Mouse (Mus musculus) cerebral cortex, adult 2 months (tissue): Measurements from ENCODE around the gene Rrbp1.

Source experiments
- WGBS: fragments of 180-500 bp; shearing (Covaris S2); methylation state at CpG from one replicate; pipeline ENCODE4 v1.1.7; 2018; 5-methylcytosine and 5-hydroxymethylcytosine counted together

Rrbp1 gene

GRCm38 (mm10) chr2:144006686-144007085 lies 4.4 kb downstream of the Rrbp1 start:
- WGBS: 85% methylated on average over 6 of the region's 6 CpGs

- 73% methylated on average over 6 of the region's 6 CpGs for WGBS
These were observed 5.7 kb downstream of the Rrbp1 start for GRCm38 (mm10) chr2:144005166-144005955.

GRCm38 (mm10) chr2:144003544-144003943 lies 7.5 kb downstream of the Rrbp1 start:
- WGBS: 50% methylated on average over 2 of the region's 2 CpGs

GRCm38 (mm10) chr2:144002229-144002984 lies 8.7 kb downstream of the Rrbp1 start:
- 90% methylated on average over 5 of the region's 5 CpGs for WGBS

- 72% methylated on average over 1 of the region's 1 CpGs for WGBS
These were observed 18.1 kb downstream of the Rrbp1 start for GRCm38 (mm10) chr2:143992977-143993376.

- WGBS: 83% methylated on average over 7 of the region's 7 CpGs
These were observed 18.9 kb downstream of the Rrbp1 start for GRCm38 (mm10) chr2:143991964-143992672.

- WGBS: 27% methylated on average over 1 of the region's 1 CpGs
These were observed 20.1 kb downstream of the Rrbp1 start for GRCm38 (mm10) chr2:143990997-143991396.

GRCm38 (mm10) chr2:143988016-143988415 lies 23.0 kb downstream of the Rrbp1 start:
- WGBS: 91% methylated on average over 3 of the region's 3 CpGs

- 34% methylated on average over 2 of the region's 2 CpGs for WGBS
These were observed 23.6 kb downstream of the Rrbp1 start for GRCm38 (mm10) chr2:143987485-143987884.

- WGBS: 77% methylated on average over 2 of the region's 2 CpGs
These were observed 27.6 kb downstream of the Rrbp1 start for GRCm38 (mm10) chr2:143983482-143983881.

- WGBS: 30% methylated on average over 3 of the region's 3 CpGs
These were observed 28.2 kb downstream of the Rrbp1 start for GRCm38 (mm10) chr2:143982901-143983300.

GRCm38 (mm10) chr2:143982152-143982551 lies 28.9 kb downstream of the Rrbp1 start:
- WGBS: 77% methylated on average over 4 of the region's 4 CpGs

- WGBS: 37% methylated on average over 6 of the region's 6 CpGs
These were observed 30.2 kb downstream of the Rrbp1 start for GRCm38 (mm10) chr2:143980781-143981398.

- 92% methylated on average over 8 of the region's 8 CpGs for WGBS
These were observed 32.5 kb downstream of the Rrbp1 start for GRCm38 (mm10) chr2:143978444-143979147.

- 92% methylated on average over 5 of the region's 5 CpGs for WGBS
These were observed 35.9 kb downstream of the Rrbp1 start for GRCm38 (mm10) chr2:143975146-143975649.

GRCm38 (mm10) chr2:143973161-143973560 lies 37.9 kb downstream of the Rrbp1 start:
- WGBS: 90% methylated on average over 7 of the region's 7 CpGs

GRCm38 (mm10) chr2:143971887-143972286 lies 39.2 kb downstream of the Rrbp1 start:
- WGBS: 87% methylated on average over 2 of the region's 2 CpGs

GRCm38 (mm10) chr2:143970841-143971240 lies 40.2 kb downstream of the Rrbp1 start:
- 78% methylated on average over 2 of the region's 2 CpGs for WGBS

- 95% methylated on average over 7 of the region's 7 CpGs for WGBS
These were observed 41.8 kb downstream of the Rrbp1 start for GRCm38 (mm10) chr2:143969260-143969659.

GRCm38 (mm10) chr2:143963318-143963717 lies 47.7 kb downstream of the Rrbp1 start:
- WGBS: 96% methylated on average over 1 of the region's 1 CpGs

GRCm38 (mm10) chr2:143962192-143962591 lies 48.9 kb downstream of the Rrbp1 start:
- whole genome bisulfite sequencing: 96% methylated on average over 5 of the region's 5 CpGs
